Mouse (Mus musculus) CH12.LX (cell line): ENCODE data around the gene Wnk4. TPM values are rescaled to one million over a fixed set of nuclear protein-coding genes. Genes with fewer than 3 reads are reported as not detected.

Source experiments
- DNase-seq: peaks from one replicate; pipeline ENCODE4 v3.0.0-alpha.2; 2013; ENCODE audit errors: extremely low read depth
- H3K27ac ChIP-seq: 2 replicates; pipeline ENCODE4 v1.5.1; 2012; ENCODE audit warnings: low read depth, mild to moderate bottlenecking, control low read depth, moderate library complexity; ENCODE audit not compliant: insufficient read depth
- H3K27me3 ChIP-seq: replicated peaks from 2 replicates; pipeline ENCODE3; 2012; ENCODE audit warnings: inconsistent platforms
- H3K36me3 ChIP-seq, 2 experiments: replicated peaks in 1 of 2; 2 replicates each; pipeline versions ENCODE3 to v1.6.1; 2012; ENCODE audit warnings: inconsistent platforms in 1 of 2, low read length in 1 of 2, mild to moderate bottlenecking in 1 of 2, mixed read lengths in 1 of 2, moderate library complexity in 1 of 2; ENCODE audit not compliant: control insufficient read depth in 1 of 2, insufficient read depth in 1 of 2
- H3K4me1 ChIP-seq, 2 experiments: 2 replicates each; pipeline ENCODE4 v1.6.1; 2012; ENCODE audit warnings: inconsistent platforms in 1 of 2, moderate library complexity in 1 of 2; ENCODE audit not compliant: insufficient read depth in 2 of 2, control insufficient read depth in 1 of 2
- H3K4me2 ChIP-seq: 2 replicates; pipeline ENCODE4 v1.6.1; 2012; ENCODE audit warnings: low read depth, mild to moderate bottlenecking, control low read depth; ENCODE audit not compliant: poor library complexity, insufficient read depth, severe bottlenecking
- H3K4me3 ChIP-seq, 3 experiments: fragments of 150-350 bp in 1 of 3; sonication (generic) in 1 of 3; replicated peaks in 1 of 3; 2 replicates each; pipeline versions ENCODE3 to v1.5.1; 2011 to 2012; ENCODE audit warnings: low read depth in 2 of 3, low read length in 2 of 3, mild to moderate bottlenecking in 2 of 3, moderate library complexity in 2 of 3, control low read depth in 1 of 3, improper control_type of control experiment in 1 of 3, inconsistent platforms in 1 of 3, mixed read lengths in 1 of 3; ENCODE audit not compliant: poor library complexity in 1 of 3
- H3K79me2 ChIP-seq: replicated peaks from 2 replicates; pipeline ENCODE4 v1.6.1; 2012; ENCODE audit warnings: mild to moderate bottlenecking, moderate library complexity; ENCODE audit not compliant: control insufficient read depth, poor library complexity, insufficient read depth, severe bottlenecking; ENCODE audit errors: extremely low read depth
- H3K9ac ChIP-seq: 2 replicates; pipeline ENCODE4 v1.6.1; 2012; ENCODE audit warnings: low read depth, mild to moderate bottlenecking, control low read depth, moderate library complexity; ENCODE audit not compliant: insufficient read depth
- H3K9me3 ChIP-seq: replicated peaks from 2 replicates; pipeline ENCODE3; 2012; ENCODE audit warnings: low read length, inconsistent platforms, mixed read lengths
- BHLHE40 ChIP-seq: IDR thresholded peaks from 2 replicates; pipeline ENCODE4 v1.6.1; 2011; ENCODE audit warnings: mild to moderate bottlenecking, low read depth, low read length, improper control_type of control experiment
- CHD1 ChIP-seq: IDR thresholded peaks from 2 replicates; pipeline ENCODE4 v1.6.1; 2012; ENCODE audit warnings: low read depth, low read length, improper control_type of control experiment, inconsistent platforms
- CTCF ChIP-seq, 2 experiments: IDR thresholded peaks in 1 of 2; conservative IDR thresholded peaks in 1 of 2; 2 replicates each; pipeline ENCODE4 v1.5.1; 2011 to 2012; ENCODE audit warnings: low read depth in 2 of 2, low read length in 2 of 2, improper control_type of control experiment in 1 of 2, inconsistent platforms in 1 of 2, mild to moderate bottlenecking in 1 of 2, moderate library complexity in 1 of 2
- IRF4 ChIP-seq: IDR thresholded peaks from 2 replicates; pipeline ENCODE4 v1.6.1; 2014; ENCODE audit warnings: low read depth, mild to moderate bottlenecking, inconsistent platforms, low read length, improper control_type of control experiment
- KAT2A ChIP-seq: IDR thresholded peaks from 2 replicates; pipeline ENCODE4 v1.6.1; 2012; ENCODE audit warnings: low read length, improper control_type of control experiment, inconsistent platforms; ENCODE audit not compliant: insufficient replicate concordance
- MAZ ChIP-seq: IDR thresholded peaks from 2 replicates; pipeline ENCODE4 v1.6.1; 2012; ENCODE audit warnings: low read depth, mild to moderate bottlenecking, inconsistent platforms, low read length, improper control_type of control experiment, moderate library complexity
- MEF2A ChIP-seq: IDR thresholded peaks from 2 replicates; pipeline ENCODE4 v1.6.1; 2014; ENCODE audit warnings: low read depth, mild to moderate bottlenecking, inconsistent platforms, low read length, improper control_type of control experiment, borderline replicate concordance
- MXI1 ChIP-seq: IDR thresholded peaks from 2 replicates; pipeline ENCODE4 v1.6.1; 2011; ENCODE audit warnings: mild to moderate bottlenecking, low read depth, low read length, improper control_type of control experiment
- MYC ChIP-seq: IDR thresholded peaks from 2 replicates; pipeline ENCODE4 v1.6.1; 2011; ENCODE audit warnings: low read depth, mild to moderate bottlenecking, improper control_type of control experiment, low read length
- PAX5 ChIP-seq: IDR thresholded peaks from 2 replicates; pipeline ENCODE4 v1.6.1; 2012; ENCODE audit warnings: low read length, inconsistent platforms, mixed read lengths
- POLR2A ChIP-seq: IDR thresholded peaks from 2 replicates; pipeline ENCODE4 v1.6.1; 2011; ENCODE audit warnings: low read depth, mild to moderate bottlenecking, improper control_type of control experiment, low read length
- RCOR1 ChIP-seq: conservative IDR thresholded peaks from 2 replicates; pipeline ENCODE4 v1.6.1; 2012; ENCODE audit warnings: low read depth, mild to moderate bottlenecking, inconsistent platforms, low read length, improper control_type of control experiment
- UBTF ChIP-seq: IDR thresholded peaks from 2 replicates; pipeline ENCODE4 v1.6.1; 2012; ENCODE audit warnings: low read depth, mild to moderate bottlenecking, inconsistent platforms, low read length, improper control_type of control experiment, moderate library complexity
- USF1 ChIP-seq: IDR thresholded peaks from 2 replicates; pipeline ENCODE4 v1.6.1; 2014; ENCODE audit warnings: low read depth, mild to moderate bottlenecking, inconsistent platforms, low read length, improper control_type of control experiment
- ZC3H11A ChIP-seq: IDR thresholded peaks from 2 replicates; pipeline ENCODE4 v1.6.1; 2012; ENCODE audit warnings: low read depth, mild to moderate bottlenecking, inconsistent platforms, low read length, improper control_type of control experiment
- ZKSCAN1 ChIP-seq: IDR thresholded peaks from 2 replicates; pipeline ENCODE4 v1.6.1; 2012; ENCODE audit warnings: low read depth, inconsistent platforms, low read length, improper control_type of control experiment, borderline replicate concordance
- ZMIZ1 ChIP-seq: IDR thresholded peaks from 2 replicates; pipeline ENCODE4 v1.6.1; 2012; ENCODE audit warnings: low read depth, mild to moderate bottlenecking, inconsistent platforms, low read length, improper control_type of control experiment
- dilution Hi-C: fragments of 300-500 bp; cut with MboI; formaldehyde crosslinking; loops from 2 replicates; pipeline ENCODE4 v1.14.3; 2020; ENCODE audit warnings: low sequenced_read_pairs; ENCODE audit not compliant: extremely low pct_unique_long_range_greater_than_20kb, extremely low pct_ligation_motif_present
- in situ Hi-C: fragments of 300-500 bp; cut with MboI; formaldehyde crosslinking; loops from 3 replicates; pipeline ENCODE4 v1.14.3; 2019; ENCODE audit warnings: low sequenced_read_pairs, low pct_ligation_motif_present, low pct_unique_long_range_greater_than_20kb, mixed read lengths
- polyA plus RNA-seq: library from polyadenylated mRNA; unstranded; fragments of >175 nt; gene quantifications from 2 replicates; pipeline ENCODE4 v1.2.1, GENCODE M21; 2012; ENCODE audit warnings: low read depth; ENCODE audit not compliant: insufficient read length
- total RNA-seq, 2 experiments: library from RNA; depleted of rRNA; stranded (reverse); fragments of 300-350 nt in 1 of 2; fragments of >200 nt in 1 of 2; gene quantifications; 2 replicates each; pipeline ENCODE4 v1.2.3; 2012 to 2014

Gene Wnk4
- total and polyA plus RNA-seq, 3 experiments: 0.85 to 7.8 (median 0.90) TPM

DNA sequence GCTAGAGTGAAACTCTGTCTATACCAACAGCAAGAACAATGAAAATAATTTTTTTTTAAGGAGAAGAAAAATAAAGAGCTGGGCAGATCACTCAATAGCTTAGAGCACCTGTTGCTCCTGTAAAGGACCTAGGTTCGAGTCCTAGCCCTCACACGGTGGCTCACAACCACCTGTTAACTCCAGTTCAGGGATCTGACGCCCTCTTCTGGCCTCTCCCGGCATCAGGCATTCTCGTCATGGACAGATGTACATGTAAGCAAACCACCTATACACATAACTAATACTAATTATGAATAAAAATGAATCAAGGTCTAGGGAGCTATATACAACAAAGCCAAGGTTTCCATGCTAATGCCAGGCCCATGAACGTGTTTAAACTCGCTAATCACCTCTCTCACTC is 40.5 kb downstream of the Wnk4 start:
- H3K36me3 ChIP-seq: peaks cover 23 to 46% of the 10 kb centered on the region in 2 experiments
- H3K9me3 ChIP-seq: no peaks in the 10 kb centered on the region
- peak overlapping the region; percentile 92 for H3K4me2 ChIP-seq
- H3K79me2 ChIP-seq: peaks cover 53% of the 10 kb centered on the region
- in situ Hi-C loops: loop anchor here (10.0 kb wide), 1 partner anchor 216 kb away; the partner anchor contains the start of genes Coasy and Mlx
- TF ChIP-seq UBTF: no peak
- TF ChIP-seq CTCF (conservative IDR thresholded peaks at IDR 0.05 in 1 of 2, IDR thresholded peaks at IDR 0.05 in 1 of 2; ENCODE audit: low read depth in 2 of 2, low read length in 2 of 2): peak; percentile 30 to 50; a peak in 3 of 4 replicates
- TF ChIP-seq, all 38 proteins: peak for 1
- H3K27me3 ChIP-seq: no peaks in the 10 kb centered on the region
- peak overlapping the region; percentile 70 to 95 (median 84) for H3K4me3 ChIP-seq
- dilution Hi-C loops: no loop called here
- H3K27ac ChIP-seq: no peak overlapping the region
- peaks cover 3 to 26% of the 10 kb centered on the region in 2 experiments; a peak in 3 of 4 replicates for H3K4me1 ChIP-seq
- peak overlapping the region; percentile 88 for H3K9ac ChIP-seq
- peak; percentile 45 for DNase-seq

DNA sequence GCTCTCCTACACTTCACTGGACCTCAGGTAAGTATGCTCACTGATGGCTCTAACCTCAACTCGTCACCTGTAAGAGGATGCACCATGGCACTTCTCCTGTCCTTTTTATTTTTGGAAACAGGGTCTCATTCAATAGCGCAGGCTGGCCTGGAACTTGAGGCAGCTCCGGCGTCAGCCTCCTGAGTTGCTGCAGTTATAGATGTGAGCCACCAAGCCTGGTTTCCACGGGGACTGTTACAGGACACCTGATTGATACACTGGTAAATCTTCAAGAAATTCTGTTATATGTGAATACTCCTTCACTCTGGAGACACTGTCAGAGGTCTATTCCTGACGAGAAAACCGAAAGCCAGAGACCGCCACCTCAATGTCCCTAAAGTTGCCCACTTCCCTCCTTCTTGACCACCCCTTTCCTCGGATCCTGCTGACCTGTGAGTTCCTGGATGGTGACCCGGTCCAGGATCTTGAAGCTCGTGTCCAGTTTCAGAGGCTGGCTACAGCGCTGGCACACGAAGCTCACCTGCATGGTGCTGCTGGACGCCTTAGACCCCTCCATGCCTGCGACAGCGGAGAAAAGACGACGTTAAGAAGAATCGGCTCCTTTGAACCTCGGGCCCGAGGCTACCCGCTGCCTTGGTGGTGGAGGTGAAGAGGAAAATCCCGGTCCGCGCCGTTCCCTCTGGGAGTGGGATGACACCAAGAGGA is 41.1 kb downstream of the Wnk4 start:
- H3K9me3 ChIP-seq: no peaks in the 10 kb centered on the region
- dilution Hi-C loops (no loop called here), in situ Hi-C loops (loop anchor here (10.0 kb wide), 1 partner anchor 217 kb away; the partner anchor contains the start of genes Coasy and Mlx)
- H3K79me2 ChIP-seq: peaks cover 50% of the 10 kb centered on the region
- peaks cover 3 to 26% of the 10 kb centered on the region in 2 experiments; a peak in 3 of 4 replicates for H3K4me1 ChIP-seq
- no peak for TF ChIP-seq MYC
- no peak for TF ChIP-seq CTCF (conservative IDR thresholded peaks at IDR 0.05 in 1 of 2, IDR thresholded peaks at IDR 0.05 in 1 of 2; ENCODE audit: low read depth in 2 of 2, low read length in 2 of 2)
- no peak for TF ChIP-seq ZKSCAN1
- 0 out of 2 replicates have a peak, but pooled peaks have one; percentile 1 for TF ChIP-seq ZMIZ1
- TF ChIP-seq ZC3H11A: no peak
- TF ChIP-seq MXI1: peak; percentile 74
- no peak for TF ChIP-seq USF1
- no peak for TF ChIP-seq MAZ
- no peak for TF ChIP-seq RCOR1
- 0 out of 2 replicates have a peak, but pooled peaks have one; percentile 5 for TF ChIP-seq BHLHE40
- TF ChIP-seq KAT2A: no peak
- TF ChIP-seq IRF4: no peak
- TF ChIP-seq MEF2A: 0 out of 2 replicates have a peak, but pooled peaks have one; percentile 9
- no peak for TF ChIP-seq UBTF
- TF ChIP-seq POLR2A: no peak
- TF ChIP-seq CHD1: no peak
- TF ChIP-seq PAX5: no peak
- no peak for DNase-seq
- H3K9ac ChIP-seq: peak overlapping the region; percentile 88
- H3K4me3 ChIP-seq: peak overlapping the region; percentile 70 to 95 (median 84)
- no peaks in the 10 kb centered on the region for H3K27me3 ChIP-seq
- peaks cover 23 to 40% of the 10 kb centered on the region in 2 experiments for H3K36me3 ChIP-seq
- H3K27ac ChIP-seq: no peak overlapping the region
- H3K4me2 ChIP-seq: peak overlapping the region; percentile 92
